Mouse (Mus musculus): ENCODE data around the gene Ndufb6.
A peak's percentile ranks its signal among the peaks of the same experiment; 100 is the strongest.
"Not testable (repeated sequence)": the region's sequence is repeated elsewhere in the genome, so short reads cannot be mapped to it uniquely, and the experiment has no call there.

The Ndufb6 gene

DNA sequence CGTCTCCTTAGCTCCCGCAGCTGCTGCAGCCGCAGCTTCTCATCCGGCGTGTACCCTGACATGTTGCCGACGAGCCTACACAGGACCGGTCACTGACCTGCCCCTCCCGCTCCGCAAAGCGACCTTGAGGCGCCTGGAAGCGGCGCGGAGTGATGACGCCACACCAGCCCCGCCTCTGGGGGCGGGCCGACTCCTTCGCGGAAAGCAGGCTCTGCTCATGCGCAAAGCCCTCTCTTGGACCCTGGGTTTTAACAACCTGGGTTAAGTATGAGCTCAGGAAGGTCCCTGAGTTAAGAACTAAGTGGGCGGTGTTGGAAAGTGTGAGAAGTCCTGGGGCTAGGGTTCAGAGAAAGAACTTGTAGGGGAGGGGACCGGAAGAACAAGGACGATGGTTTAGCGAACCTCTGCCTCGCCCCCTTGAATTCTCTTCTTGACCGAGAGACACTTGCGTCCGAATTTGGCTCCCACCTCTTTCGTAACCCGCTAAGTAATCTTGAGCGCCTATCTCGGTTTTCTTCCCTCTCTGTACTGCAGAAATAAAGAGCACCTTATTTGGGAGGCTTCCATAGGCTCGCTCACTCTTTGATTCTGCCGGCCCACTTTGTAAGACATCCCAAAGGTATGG lies at the start of gene Ndufb6:
TSS of gene Ndufb6 (minus strand) at position 146 of the 625 bp plus-strand sequence.
- DNase-seq = peak; percentile 91

DNA sequence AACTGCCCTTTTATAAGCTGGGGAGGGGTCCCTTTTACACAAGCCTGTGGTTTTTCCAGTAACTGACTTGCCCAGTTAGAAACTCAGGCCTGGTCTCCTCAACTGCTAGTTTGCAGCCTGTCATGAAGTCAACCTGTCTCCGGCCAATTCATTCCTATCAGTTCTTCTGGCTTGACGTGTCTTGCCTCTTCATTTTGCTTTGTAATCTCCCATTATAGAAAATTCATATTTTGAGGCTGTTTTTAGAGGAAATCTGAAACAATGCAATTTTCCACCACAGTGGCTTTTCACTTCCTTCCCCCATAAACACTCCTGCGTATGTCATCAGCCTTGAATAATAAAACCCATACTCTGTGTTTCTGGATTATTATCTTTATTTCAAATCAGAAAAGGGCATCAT lies 47.9 kb upstream of the Ndufb6 start:
- no peak for DNase-seq

DNA sequence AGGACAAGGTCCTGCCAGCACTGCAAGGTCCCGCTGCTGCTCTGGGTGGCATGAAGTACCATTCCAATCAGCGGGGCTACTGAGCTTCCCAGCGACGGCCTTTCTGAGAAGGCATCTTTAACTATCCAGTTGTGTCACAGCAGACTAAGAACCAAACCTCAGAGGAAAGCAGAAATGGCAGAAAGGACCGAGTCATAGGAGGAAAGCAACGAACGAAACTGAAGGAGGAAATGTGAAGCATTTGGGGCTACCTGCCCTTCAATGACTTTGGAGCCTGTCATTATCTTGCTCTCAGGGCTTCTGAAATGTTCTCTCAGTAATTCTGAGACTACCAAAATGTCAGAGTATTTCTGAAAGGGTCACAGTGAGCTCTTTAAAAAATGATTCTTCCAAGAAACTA lies 45.4 kb upstream of the Ndufb6 start:
- DNase-seq = no peak

DNA sequence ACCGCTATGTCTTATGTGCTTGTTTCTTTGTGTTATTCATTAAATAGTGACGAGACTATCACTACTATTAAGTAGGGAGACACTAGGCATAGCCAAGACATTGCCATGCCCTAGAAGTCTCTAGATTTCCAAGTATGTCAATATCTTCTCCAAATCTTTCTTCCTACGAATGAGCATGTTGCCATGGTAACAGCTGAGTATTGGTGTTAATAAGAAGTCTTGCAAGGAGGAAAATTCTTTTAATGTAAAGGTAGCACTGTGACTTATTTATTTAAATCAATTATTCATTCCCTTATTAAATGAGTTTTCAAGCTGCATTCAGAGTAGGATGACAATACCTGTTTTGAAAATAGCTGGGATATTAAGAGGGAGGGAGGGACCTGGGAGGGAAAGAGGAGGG lies 38.2 kb upstream of the Ndufb6 start:
- DNase-seq = no peak

DNA sequence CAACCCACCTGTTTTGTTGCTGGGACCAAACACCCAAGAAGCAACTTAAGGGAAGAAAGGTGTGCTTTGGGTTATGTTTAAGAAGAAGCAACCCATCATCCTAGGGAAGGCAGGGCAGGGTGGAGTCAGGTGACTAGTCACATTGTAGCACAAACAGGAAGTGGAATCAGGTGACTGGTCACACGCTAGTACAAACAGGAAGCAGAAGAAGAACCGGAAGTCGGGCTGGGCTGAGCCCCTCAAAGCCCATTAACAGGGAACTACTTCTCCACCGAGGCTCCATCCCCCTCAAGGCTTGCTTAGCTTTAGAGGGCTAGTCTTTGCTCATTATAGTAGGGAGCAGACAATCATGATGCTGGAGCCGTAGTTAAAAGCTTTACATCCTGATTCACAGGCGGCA lies 33.8 kb upstream of the Ndufb6 start:
- DNase-seq = no peak

DNA sequence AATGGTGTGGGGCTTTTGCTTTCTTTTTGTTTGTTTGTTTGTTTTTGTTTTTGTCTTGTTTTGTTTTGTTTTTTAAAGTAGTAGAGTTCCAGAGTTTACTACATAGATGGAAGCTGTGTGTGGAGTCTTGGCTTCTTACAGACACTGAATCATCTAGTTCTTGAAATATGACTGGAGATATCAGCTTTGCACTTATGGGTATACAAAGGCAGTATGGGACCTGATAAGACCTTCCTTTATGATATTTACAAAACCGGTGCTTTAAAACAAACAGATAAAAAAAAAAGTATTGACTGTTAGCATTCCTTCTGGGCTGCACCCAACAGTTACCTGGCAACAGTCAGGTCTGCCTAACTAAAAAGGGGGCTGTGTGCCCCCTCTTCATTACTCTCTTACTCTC lies 33.0 kb upstream of the Ndufb6 start:
- no peak for DNase-seq

DNA sequence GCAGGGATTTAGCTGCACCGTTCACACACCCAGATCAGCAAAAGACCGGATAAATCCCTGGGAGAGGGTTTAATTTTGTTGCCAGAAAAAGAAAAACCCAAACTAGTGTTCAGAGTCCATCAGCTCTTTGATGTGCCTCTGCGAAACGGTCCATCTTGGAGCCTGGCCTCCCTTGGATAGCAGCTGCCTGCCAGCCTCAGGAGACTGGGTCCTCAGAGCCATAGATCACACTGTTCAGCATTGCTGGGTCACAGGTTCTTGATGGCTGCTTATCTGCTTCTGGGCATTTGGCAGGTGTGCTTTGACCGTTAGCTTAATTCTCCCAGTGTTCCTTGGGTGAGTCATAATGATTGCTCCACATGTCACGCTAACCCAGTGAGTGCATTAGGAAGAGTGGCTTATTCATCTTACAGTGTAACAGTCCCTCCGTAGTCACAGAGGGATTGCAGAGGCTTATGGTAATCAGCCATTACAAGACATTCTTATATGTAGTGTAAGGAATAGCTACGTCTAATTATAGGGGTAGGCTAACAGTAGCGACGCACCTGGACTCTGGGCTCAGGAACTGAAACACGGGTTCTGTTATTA lies 31.7 kb upstream of the Ndufb6 start:
- no peak for DNase-seq

DNA sequence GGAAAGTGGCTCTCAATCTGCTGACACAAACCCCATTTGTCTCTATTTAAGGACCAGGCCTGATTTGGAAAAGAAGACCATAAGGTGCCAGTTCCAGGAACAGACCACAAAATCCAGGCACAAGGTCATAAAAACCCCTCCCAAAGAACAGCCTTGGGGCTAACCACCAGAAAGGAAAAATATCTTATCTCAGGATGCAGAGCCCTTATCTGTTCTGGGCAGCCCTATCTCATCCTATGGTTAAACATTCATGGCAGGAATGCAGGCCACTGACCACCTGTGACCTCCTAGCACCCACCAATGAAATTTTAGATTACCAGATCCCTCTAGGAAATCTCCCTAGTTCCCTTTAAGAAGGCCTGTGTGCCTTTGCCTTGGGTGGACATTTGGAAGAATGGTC lies 30.5 kb upstream of the Ndufb6 start:
- no peak for DNase-seq

DNA sequence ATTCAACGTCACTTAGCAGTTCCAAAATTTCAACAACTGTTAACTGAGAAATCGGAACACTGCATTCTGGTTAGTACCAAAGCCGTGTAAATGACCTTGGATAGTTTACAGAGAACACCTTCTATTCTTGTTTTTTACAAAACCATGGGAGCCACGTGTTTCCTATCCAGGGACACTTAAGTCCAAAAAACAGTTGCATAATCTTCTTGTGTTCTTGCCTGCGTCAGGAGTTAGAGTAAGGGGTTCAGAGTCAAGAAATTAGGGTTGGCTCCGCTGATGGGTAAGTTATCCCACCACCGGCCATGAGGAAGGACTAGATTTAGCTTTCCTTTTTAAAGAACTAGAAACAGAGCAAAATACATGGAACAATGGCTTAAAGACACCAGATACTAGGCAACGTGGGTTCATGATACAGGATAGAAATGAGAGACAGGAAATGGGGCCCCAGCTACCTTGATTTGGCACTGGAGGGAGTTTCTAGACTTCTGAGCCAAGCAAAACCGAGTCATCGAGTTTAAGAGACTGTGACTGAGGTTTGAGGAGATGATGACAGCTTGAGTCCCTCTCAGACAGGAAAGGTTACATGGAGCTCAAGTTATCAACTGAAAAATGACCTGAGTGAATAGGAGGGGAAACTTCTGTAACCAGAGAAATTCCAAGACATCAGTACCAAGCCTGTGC lies 23.4 kb upstream of the Ndufb6 start:
- DNase-seq = no peak

DNA sequence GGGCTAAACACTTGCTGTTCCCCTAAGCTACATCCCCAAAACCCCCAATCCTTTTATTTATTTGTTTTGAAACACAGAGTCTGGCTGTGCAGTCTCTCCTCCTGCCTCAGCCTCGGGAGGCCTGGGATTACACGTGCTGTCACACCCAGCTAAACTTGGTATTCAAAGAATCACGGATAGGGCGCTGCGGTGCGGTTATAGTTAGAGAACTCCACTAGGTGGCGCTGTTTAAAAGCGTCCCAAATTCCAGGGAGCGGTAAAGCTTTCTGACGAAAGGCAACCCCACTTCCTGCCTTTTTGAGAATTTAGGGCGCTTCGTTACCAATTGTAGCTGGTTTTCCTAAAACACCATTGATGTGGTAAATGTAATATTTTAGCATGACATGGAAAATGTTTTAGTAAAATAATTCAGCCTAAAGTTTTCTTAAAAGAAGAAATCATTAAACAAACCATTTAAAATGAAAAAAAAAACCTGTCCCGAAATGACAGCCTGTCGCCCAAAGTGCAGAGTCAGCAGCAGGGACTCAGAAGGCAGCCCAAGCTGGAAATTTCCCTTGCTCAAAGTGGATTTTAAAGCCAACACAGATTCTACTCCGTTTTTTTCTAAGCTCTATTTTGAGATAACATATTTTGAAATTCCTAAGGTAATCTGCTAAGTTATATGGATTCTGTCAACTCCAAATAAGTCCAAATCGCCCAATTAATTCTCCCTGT lies 22.0 kb upstream of the Ndufb6 start:
- peak; percentile 75 for DNase-seq

DNA sequence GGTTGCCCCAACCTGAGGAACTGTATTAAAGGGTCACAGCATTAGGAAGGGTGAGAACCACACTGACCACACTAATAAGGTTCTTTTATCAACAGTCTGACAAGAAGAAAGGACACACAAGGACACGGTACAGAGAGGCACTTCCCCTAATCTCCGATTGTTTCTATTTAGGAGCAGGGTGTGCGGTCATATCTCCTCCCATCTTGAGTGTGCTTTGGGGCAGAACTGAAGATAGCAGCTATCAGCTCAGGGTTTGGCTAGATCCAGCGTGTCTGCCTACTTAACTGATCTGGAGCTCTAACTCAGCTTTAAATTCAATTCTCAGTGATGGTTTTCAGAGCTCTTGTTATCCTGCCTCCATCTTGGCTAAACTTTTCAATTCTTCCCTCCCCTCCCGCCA lies 19.9 kb upstream of the Ndufb6 start:
- DNase-seq = no peak

DNA sequence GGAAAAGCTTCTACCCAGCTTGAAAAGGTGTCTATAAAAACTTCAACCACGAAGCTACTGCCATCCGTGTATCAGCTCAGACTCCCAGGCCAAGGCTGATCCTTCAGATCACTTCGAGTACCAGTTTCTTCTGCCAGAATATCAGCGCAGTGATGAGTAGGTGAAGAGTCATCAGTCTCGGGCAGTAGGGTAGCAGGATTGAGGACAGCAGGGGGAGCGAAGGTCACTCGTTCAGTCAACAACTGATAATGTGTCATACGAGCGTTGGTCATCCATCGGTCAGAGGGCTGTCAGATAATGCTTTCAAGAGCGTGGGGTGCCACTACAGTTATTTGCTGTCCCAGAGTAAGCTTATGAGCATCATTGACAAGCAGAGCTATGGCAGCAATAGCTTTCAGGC lies 12.3 kb upstream of the Ndufb6 start:
- DNase-seq = not testable (repeated sequence)

DNA sequence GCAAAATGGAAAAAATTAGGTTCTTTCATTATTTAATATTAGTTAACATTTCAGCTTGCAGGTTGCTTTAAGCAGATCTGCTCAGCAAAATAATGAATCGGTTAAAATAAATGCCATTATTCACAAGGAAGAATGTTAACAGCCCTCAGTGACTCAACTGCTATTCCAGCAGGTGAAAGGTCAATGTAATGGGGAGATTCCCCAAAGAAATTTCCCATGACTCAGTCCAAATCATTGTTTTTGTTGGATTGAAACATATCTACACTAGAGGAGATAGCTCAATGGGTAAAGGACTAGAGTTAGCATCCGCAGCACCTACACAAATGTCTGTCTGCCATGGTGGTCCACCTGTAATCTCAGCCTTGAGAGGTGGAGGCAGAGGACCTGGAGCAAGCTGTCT lies 9.8 kb upstream of the Ndufb6 start:
- DNase-seq = no peak

DNA sequence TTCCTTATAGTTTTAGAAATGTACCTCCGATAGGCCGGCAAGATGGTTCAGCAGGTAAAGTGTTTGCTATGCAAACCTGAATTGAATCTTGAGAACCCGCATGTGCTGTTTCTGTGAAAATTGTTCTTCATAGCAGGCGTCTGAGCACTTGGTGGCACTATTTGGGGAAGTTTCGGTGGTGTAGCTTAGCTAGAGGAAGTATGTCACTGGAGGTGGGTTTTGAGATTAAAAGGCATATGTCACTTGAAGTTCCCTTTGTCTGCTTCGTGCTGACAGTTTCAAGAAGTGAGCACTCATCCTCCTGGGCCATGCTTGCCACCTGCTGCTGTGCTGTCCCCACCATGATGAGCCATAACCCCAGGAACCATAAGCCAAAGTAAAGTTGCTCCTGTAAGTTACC lies 8.2 kb upstream of the Ndufb6 start:
- DNase-seq = no peak

DNA sequence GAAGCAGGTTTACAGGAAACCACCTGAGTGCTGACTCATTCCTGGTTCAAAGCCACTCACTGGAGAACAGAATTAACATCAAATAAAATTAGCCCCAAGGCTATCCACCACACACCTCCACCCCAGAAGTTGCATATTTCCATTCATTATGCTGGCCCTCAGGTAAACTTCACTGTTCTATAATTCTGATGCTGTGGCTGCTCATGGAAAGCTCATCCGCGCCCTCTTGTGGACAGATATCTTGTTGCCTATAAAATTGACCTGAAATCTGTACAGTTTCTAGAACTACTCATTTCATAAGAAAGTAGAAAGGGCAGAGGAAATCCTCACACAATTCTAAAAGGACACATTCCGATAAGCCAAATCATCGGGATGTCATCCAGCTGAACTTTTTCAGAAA lies 6.4 kb upstream of the Ndufb6 start:
- DNase-seq = peak; percentile 45

DNA sequence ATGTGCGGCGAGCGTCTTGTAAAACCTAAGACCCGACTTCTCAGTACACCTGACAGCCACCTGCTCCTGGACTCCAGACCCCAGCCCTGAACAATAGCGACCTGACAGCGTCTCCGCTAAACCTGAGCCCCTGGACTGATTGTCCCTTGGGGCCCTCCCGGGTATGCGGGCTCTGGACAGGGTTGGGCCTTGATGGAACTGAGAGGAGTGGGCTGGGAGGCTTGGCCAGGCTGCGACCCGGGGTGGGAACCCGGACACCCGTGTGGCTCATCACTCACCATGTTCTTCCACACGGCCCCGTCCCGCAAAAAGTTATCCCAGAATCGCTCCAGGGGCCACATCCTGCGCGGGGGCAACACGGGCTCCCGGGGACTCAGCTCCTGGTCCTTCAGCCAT lies 343 bp downstream of the Ndufb6 start:
- no peak for DNase-seq

DNA sequence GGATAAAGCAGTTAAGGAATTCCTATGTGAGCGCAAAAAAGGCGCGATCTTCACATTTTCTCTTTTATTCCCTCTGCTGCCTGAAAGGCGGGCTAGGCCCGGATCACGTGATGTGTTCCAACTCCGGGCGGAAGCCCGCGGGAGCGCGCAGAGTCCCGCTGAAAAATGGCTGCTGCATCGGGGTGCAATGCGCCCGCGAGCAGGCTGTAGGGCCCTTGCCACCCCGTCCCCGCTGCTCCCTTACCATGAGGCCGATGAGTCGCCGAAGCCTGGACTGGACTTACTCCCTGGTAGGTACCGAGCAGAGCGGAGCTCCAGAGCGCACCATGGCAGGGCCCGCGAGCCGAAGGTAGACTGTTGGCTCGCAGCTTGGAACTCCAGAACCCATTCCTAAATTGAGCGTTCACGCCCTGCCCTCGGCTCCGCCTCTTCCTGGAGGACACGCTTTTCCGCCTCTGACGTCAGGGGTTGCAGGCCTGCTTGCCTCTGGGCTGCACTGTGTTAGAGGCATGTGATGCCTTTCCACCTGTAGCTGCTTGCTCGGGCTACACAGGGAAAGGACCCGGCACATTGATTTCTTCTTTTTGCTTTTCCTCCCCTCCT lies 9.7 kb downstream of the Ndufb6 start, which contains the start of the genes Smim27 and Topors:
TSS of gene Smim27 (plus strand) at position 150 of the 603 bp plus-strand sequence.
TSS of gene Topors (minus strand) at position 421 of the 603 bp plus-strand sequence.
- peak; percentile 95 for DNase-seq

DNA sequence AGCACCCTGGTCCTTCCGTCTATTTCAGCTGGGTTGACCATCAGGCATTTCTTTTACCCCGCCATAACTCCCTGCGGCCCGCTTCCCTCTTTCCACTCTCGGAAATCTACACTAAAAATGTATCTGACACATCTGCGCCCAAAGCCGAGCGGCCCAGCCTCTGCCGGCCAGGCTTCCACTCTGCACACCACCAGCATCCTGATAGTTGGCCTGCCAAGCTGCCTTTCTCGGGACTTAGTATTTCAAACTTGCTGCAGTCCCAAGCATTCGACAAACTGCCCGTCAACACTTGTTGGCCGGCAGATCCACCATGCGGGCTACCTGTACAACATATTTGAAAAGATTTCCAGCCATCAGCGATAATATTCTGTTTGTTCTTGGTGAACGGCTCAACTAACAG lies 10.4 kb downstream of the Ndufb6 start:
- DNase-seq = no peak

DNA sequence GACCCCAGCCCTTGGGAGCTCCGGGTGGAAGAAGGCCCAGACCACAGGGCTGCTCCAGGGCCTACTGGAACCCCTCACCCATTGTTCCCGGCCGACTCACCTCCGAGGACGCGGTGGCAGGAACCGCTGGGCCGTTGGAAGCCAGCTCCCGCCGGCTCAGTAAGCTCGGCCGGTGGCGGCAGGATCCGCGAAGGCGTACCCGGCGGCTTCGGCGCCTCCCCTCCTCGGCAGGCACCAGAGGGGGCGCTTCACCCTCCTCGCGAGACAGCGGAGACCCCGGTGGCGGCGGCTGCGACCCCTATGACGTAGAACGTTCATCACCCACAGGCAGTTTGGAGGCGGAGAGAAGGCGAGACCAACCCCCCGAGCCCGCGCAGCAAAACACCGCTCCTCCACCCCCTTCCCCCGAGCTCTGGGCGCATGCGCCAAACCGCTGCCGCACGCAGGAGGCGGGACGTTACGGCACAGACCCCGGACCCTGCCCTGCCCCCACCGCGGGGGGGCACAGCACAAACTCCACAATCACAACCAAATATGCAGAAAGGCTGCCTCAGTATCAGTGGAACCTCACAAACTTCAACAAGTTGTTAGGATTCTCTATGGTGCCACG lies 10.9 kb downstream of the Ndufb6 start:
- DNase-seq = peak; percentile 92

DNA sequence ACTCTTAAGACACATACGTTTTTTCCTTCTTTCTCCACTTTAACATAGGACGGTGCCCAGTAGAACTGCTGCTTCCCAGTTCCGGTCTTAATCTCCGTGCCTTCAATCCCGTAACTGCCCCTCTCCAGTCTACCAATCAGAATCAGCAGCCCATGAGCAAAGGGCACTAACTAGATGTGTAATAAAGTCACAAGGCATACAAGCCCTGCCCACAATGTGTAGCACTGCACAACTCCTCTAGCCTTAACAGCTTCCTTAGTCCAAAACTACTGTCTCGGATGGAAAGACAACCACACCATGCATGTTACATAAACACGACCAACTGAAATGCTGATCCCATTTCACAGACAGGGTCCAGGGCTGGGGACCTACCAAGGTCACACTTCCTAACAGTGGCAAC lies 11.5 kb downstream of the Ndufb6 start:
- peak; percentile 10 for DNase-seq

DNA sequence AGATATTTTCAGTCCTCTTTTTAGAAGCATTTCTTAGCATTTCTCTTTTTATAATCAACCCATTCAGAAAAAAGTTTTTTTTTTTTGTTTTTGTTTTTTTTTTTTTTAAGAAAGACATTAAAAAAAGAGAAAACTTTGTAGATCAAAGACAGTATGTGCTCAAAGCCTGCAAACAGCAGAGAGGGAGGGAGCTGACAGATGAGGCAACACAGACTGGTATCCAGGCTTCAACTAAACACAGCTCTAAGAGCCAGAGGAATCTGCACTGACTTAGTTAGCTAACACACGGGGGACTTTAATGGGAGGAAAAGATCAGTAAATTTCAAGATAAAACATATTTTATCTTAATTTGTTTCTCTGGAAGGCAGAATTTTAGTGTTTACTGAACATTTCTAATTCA lies 14.9 kb downstream of the Ndufb6 start:
- DNase-seq = no peak

DNA sequence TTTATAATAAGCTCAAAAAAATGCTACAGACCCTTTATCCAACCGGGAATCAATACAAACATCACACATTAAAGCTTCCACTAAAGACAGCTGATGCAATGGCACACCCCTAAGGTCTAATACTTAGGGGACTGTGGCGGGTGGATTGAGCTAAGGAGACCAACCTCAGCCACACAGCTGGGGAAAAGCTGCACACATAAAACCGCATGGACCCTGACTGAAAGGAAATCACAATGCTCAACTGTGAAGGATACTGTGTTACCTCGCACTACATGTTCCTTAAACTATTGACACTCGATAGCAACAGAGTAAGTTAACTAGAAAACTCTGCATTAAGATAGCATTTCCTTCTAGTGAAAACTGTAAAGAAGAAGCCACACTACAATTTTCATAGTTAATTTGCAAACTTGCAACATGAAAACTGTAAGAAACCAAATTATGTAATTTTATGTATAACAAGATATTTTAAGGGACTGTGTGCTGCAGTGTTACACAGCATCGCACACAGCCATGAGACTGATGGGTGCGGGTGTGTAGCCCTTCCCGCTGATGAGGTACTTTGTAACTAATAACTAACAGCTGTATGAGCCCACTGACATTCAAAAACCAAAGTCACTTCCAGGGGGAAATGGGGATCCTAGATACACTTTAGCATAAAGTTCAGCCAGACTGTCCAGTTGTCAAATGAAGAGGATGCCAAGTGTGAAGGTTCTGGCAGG lies 24.7 kb downstream of the Ndufb6 start:
- DNase-seq = no peak

Data from right cerebral cortex, postnatal 25 days (tissue).